Mouse (Mus musculus) neural tube, embryonic 15.5 days (tissue): Measurements from ENCODE around the gene Wnt11. TPM values are rescaled to one million over a fixed set of nuclear protein-coding genes. Genes with fewer than 3 reads are reported as not detected.

Experiments
- ATAC-seq: fragments of 200-750 bp; cut with Nextera tagmentation; 2 replicates; pipeline ENCODE4 v1.8.0; 2017; ENCODE audit warnings: mild to moderate bottlenecking, moderate TSS enrichment, moderate library complexity; ENCODE audit not compliant: low FRiP score
- H3K27ac ChIP-seq: fragments of 300-500 bp; sonication (generic); replicated peaks from 2 replicates; pipeline ENCODE4 v1.5.1; 2015; ENCODE audit warnings: mild to moderate bottlenecking, inconsistent platforms
- H3K27me3 ChIP-seq: fragments of 300-500 bp; sonication (generic); replicated peaks from 2 replicates; pipeline ENCODE4 v1.6.1; 2015; ENCODE audit warnings: inconsistent platforms
- H3K36me3 ChIP-seq: fragments of 300-500 bp; sonication (generic); 2 replicates; pipeline ENCODE4 v1.6.1; 2015; ENCODE audit warnings: inconsistent platforms
- H3K4me1 ChIP-seq: fragments of 300-500 bp; sonication (generic); 2 replicates; pipeline ENCODE4 v1.6.1; 2015; ENCODE audit warnings: inconsistent platforms
- H3K4me2 ChIP-seq: fragments of 300-500 bp; sonication (generic); 2 replicates; pipeline ENCODE4 v1.6.1; 2015; ENCODE audit warnings: inconsistent platforms, mild to moderate bottlenecking, moderate library complexity
- H3K4me3 ChIP-seq: fragments of 300-500 bp; sonication (generic); replicated peaks from 2 replicates; pipeline ENCODE4 v1.5.1; 2015; ENCODE audit warnings: mild to moderate bottlenecking, inconsistent platforms
- H3K9ac ChIP-seq: fragments of 300-500 bp; sonication (generic); replicated peaks from 2 replicates; pipeline ENCODE4 v1.6.1; 2015; ENCODE audit warnings: mild to moderate bottlenecking, inconsistent platforms
- H3K9me3 ChIP-seq: fragments of 300-500 bp; sonication (generic); replicated peaks from 2 replicates; pipeline ENCODE4 v1.6.1; 2016; ENCODE audit warnings: inconsistent platforms
- WGBS: fragments of 180-500 bp; shearing (Covaris S2); methylation state at CpG from one replicate; pipeline ENCODE4 v1.1.7; 2015; ENCODE audit warnings: mixed read lengths; 5-methylcytosine and 5-hydroxymethylcytosine counted together
- polyA plus RNA-seq: library from polyadenylated mRNA; unstranded; fragments of >200 nt; fragmentation: Nextera tagmentation; extraction: Ambion mirVana; gene quantifications from 2 replicates; pipeline ENCODE4 v1.2.1, GENCODE M21; 2015

The Wnt11 gene
- polyA plus RNA-seq, 1 experiment from 2014 or later = 2.5 TPM

- Histone ChIP-seq H3K27me3 (no peaks in the 10 kb centered on the region; the same call in 1 of the 2 replicates), H3K27ac (no peak overlapping the region), H3K4me2 (no peak overlapping the region), H3K9me3 (no peaks in the 10 kb centered on the region), H3K9ac (no peak overlapping the region), H3K36me3 (no peaks in the 10 kb centered on the region), H3K4me3 (no peak overlapping the region), H3K4me1 (peaks cover 22% of the 10 kb centered on the region)
- WGBS = 76% methylated on average over 2 of the region's 2 CpGs
- no peak for ATAC-seq
Measured at GRCm38 (mm10) chr7:98867794-98868150, 32.9 kb downstream of the Wnt11 start.

GRCm38 (mm10) chr7:98869070-98869469 is 34.2 kb downstream of the Wnt11 start:
- WGBS = 66% methylated on average over 3 of the region's 3 CpGs
- H3K4me1 ChIP-seq = peaks cover 22% of the 10 kb centered on the region
- H3K27me3 ChIP-seq = no peaks in the 10 kb centered on the region; the same call in 1 of the 2 replicates
- ATAC-seq = no peak
- no peak overlapping the region for H3K4me3 ChIP-seq
- H3K36me3 ChIP-seq = no peaks in the 10 kb centered on the region
- H3K4me2 ChIP-seq = no peak overlapping the region
- no peaks in the 10 kb centered on the region for H3K9me3 ChIP-seq
- H3K27ac ChIP-seq = no peak overlapping the region
- H3K9ac ChIP-seq = no peak overlapping the region

GRCm38 (mm10) chr7:98870791-98871190 is 35.9 kb downstream of the Wnt11 start:
- H3K4me2 ChIP-seq = no peak overlapping the region
- no peak for ATAC-seq
- no peak overlapping the region for H3K4me3 ChIP-seq
- no peak overlapping the region; the same call in 1 of the 2 replicates for H3K9ac ChIP-seq
- no peaks in the 10 kb centered on the region for H3K9me3 ChIP-seq
- H3K27ac ChIP-seq = no peak overlapping the region
- 32% methylated on average over 12 of the region's 12 CpGs for WGBS
- H3K4me1 ChIP-seq = peaks cover 31% of the 10 kb centered on the region
- H3K36me3 ChIP-seq = no peaks in the 10 kb centered on the region
- no peaks in the 10 kb centered on the region; the same call in 1 of the 2 replicates for H3K27me3 ChIP-seq

GRCm38 (mm10) chr7:98871882-98872281 is 37.0 kb downstream of the Wnt11 start:
- Histone ChIP-seq H3K4me2 (no peak overlapping the region), H3K9ac (no peak overlapping the region), H3K4me1 (peaks cover 34% of the 10 kb centered on the region), H3K4me3 (no peak overlapping the region), H3K9me3 (no peaks in the 10 kb centered on the region), H3K27ac (no peak overlapping the region), H3K36me3 (no peaks in the 10 kb centered on the region), H3K27me3 (no peaks in the 10 kb centered on the region; the same call in 1 of the 2 replicates)
- no peak for ATAC-seq
- 74% methylated on average over 12 of the region's 12 CpGs for WGBS

GRCm38 (mm10) chr7:98873316-98873715 is 38.4 kb downstream of the Wnt11 start:
- Histone ChIP-seq H3K9ac (no peak overlapping the region), H3K4me3 (no peak overlapping the region), H3K27me3 (no peaks in the 10 kb centered on the region; the same call in 1 of the 2 replicates), H3K27ac (no peak overlapping the region), H3K4me1 (peaks cover 30% of the 10 kb centered on the region), H3K36me3 (no peaks in the 10 kb centered on the region), H3K9me3 (no peaks in the 10 kb centered on the region), H3K4me2 (no peak overlapping the region)
- 87% methylated on average over 12 of the region's 12 CpGs for WGBS
- no peak for ATAC-seq

- no peaks in the 10 kb centered on the region; the same call in 1 of the 2 replicates for H3K27me3 ChIP-seq
- no peaks in the 10 kb centered on the region for H3K36me3 ChIP-seq
- 68% methylated on average over 6 of the region's 6 CpGs for WGBS
- no peak overlapping the region for H3K4me2 ChIP-seq
- H3K4me3 ChIP-seq = no peak overlapping the region
- no peak overlapping the region for H3K27ac ChIP-seq
- H3K4me1 ChIP-seq = peaks cover 30% of the 10 kb centered on the region
- H3K9ac ChIP-seq = no peak overlapping the region
- ATAC-seq = no peak
- H3K9me3 ChIP-seq = no peaks in the 10 kb centered on the region
Measured at GRCm38 (mm10) chr7:98874411-98874951, 39.6 kb downstream of the Wnt11 start.

GRCm38 (mm10) chr7:98875390-98875990 is 40.6 kb downstream of the Wnt11 start:
- no peak for ATAC-seq
- no peaks in the 10 kb centered on the region for H3K36me3 ChIP-seq
- no peaks in the 10 kb centered on the region; the same call in 1 of the 2 replicates for H3K27me3 ChIP-seq
- peak overlapping the region; percentile 22; the same call in 1 of the 2 replicates for H3K4me2 ChIP-seq
- H3K9ac ChIP-seq = no peak overlapping the region
- H3K4me1 ChIP-seq = peaks cover 30% of the 10 kb centered on the region
- H3K9me3 ChIP-seq = no peaks in the 10 kb centered on the region
- H3K4me3 ChIP-seq = no peak overlapping the region
- 33% methylated on average over 13 of the region's 13 CpGs for WGBS
- no peak overlapping the region for H3K27ac ChIP-seq

GRCm38 (mm10) chr7:98876119-98876518 is 41.2 kb downstream of the Wnt11 start:
- H3K4me2 ChIP-seq = no peak overlapping the region
- no peak overlapping the region for H3K4me3 ChIP-seq
- H3K27ac ChIP-seq = no peak overlapping the region
- H3K36me3 ChIP-seq = no peaks in the 10 kb centered on the region
- no peaks in the 10 kb centered on the region for H3K9me3 ChIP-seq
- H3K4me1 ChIP-seq = peaks cover 24% of the 10 kb centered on the region
- ATAC-seq = 0 out of 2 replicates have a peak, but pooled peaks have one; percentile 4
- no peak overlapping the region for H3K9ac ChIP-seq
- WGBS = 35% methylated on average over 13 of the region's 13 CpGs
- H3K27me3 ChIP-seq = no peaks in the 10 kb centered on the region; the same call in 1 of the 2 replicates

- H3K9me3 ChIP-seq = no peaks in the 10 kb centered on the region
- H3K4me1 ChIP-seq = peaks cover 23% of the 10 kb centered on the region; the same call in 1 of the 2 replicates
- WGBS = 79% methylated on average over 2 of the region's 2 CpGs
Measured at GRCm38 (mm10) chr7:98879176-98879575, 44.3 kb downstream of the Wnt11 start.

GRCm38 (mm10) chr7:98881887-98882286 is 47.0 kb downstream of the Wnt11 start:
- no peaks in the 10 kb centered on the region for H3K9me3 ChIP-seq
- no peak for ATAC-seq
- H3K4me1 ChIP-seq = 0 out of 2 replicates have a peak, but pooled peaks cover 5% of the 10 kb centered on the region
- H3K36me3 ChIP-seq = no peaks in the 10 kb centered on the region
- WGBS = 62% methylated on average over 4 of the region's 4 CpGs
- no peak overlapping the region for H3K4me3 ChIP-seq
- H3K27ac ChIP-seq = no peak overlapping the region
- no peak overlapping the region for H3K9ac ChIP-seq
- H3K4me2 ChIP-seq = no peak overlapping the region
- no peaks in the 10 kb centered on the region for H3K27me3 ChIP-seq

More at GRCm38 (mm10) chr7:98879176-98879575, 44.3 kb downstream of the Wnt11 start:
- no peaks in the 10 kb centered on the region for H3K36me3 ChIP-seq
- ATAC-seq = no peak
- no peak overlapping the region for H3K4me3 ChIP-seq
- no peaks in the 10 kb centered on the region for H3K27me3 ChIP-seq
- no peak overlapping the region for H3K27ac ChIP-seq
- H3K4me2 ChIP-seq = no peak overlapping the region
- H3K9ac ChIP-seq = no peak overlapping the region

GRCm38 (mm10) chr7:98887811-98888261 is 52.9 kb downstream of the Wnt11 start:
- peaks cover 34% of the 10 kb centered on the region for H3K4me1 ChIP-seq
- no peak overlapping the region for H3K9ac ChIP-seq
- H3K27me3 ChIP-seq = no peaks in the 10 kb centered on the region; the same call in 1 of the 2 replicates
- H3K4me2 ChIP-seq = no peak overlapping the region
- ATAC-seq = 0 out of 2 replicates have a peak, but pooled peaks have one; percentile 30
- 39% methylated on average over 22 of the region's 22 CpGs for WGBS
- H3K27ac ChIP-seq = peak overlapping the region; percentile 51; the same call in 1 of the 2 replicates
- H3K9me3 ChIP-seq = no peaks in the 10 kb centered on the region
- H3K4me3 ChIP-seq = no peak overlapping the region
- no peaks in the 10 kb centered on the region for H3K36me3 ChIP-seq

GRCm38 (mm10) chr7:98888810-98889209 is 53.9 kb downstream of the Wnt11 start:
- Histone ChIP-seq H3K4me2 (no peak overlapping the region), H3K4me3 (no peak overlapping the region), H3K9ac (no peak overlapping the region), H3K36me3 (no peaks in the 10 kb centered on the region), H3K4me1 (peaks cover 34% of the 10 kb centered on the region), H3K9me3 (no peaks in the 10 kb centered on the region), H3K27ac (peak overlapping the region; percentile 51), H3K27me3 (no peaks in the 10 kb centered on the region; the same call in 1 of the 2 replicates)
- ATAC-seq = peak; percentile 74
- WGBS = 16% methylated on average over 5 of the region's 5 CpGs
